Mouse (Mus musculus) G1E-ER4 (cell line): ENCODE measurements around the gene A730061H03Rik. TPM values are rescaled to one million over a fixed set of nuclear protein-coding genes. Genes with fewer than 3 reads are reported as not detected.

ENCODE experiments used
- GATA1 ChIP-seq: IDR thresholded peaks from one replicate; pipeline ENCODE4 v1.8.0; 2012; ENCODE audit warnings: low read length, inconsistent platforms
- polyA plus RNA-seq: library from polyadenylated mRNA; stranded (reverse); fragments of >175 nt; gene quantifications from 2 replicates; pipeline ENCODE4 v1.2.3, GENCODE M21; 2012

A730061H03Rik gene
- polyA plus RNA-seq, 1 experiment: not detected

DNA sequence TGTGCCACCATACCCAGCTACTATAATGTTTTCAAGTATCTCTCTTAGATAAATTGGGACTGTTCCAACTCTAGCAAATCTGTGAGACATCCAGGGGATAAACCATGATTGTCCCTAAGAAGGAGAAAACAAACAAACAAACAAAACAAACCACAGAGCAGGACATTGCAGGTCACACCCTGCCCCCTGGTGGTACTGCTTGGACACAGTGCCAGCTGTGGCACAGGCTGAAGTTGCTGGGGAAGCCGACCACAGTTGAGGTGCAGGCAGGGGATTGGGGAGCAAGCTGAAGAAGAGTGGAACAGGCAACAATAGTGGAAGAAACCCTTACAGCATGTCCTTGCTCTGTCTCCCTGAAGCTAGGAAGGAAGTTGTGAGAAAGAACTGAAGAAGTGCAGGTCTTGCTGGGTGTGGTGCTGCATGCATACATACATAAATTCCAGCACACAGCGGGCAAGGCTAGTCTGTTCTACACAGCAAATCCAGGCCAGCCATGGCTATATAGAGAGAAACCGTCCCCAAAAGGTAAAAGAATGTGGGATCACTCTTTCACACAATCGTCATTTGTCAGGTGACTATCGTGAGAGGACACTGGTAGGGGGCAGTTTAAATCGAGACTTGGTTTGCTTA, 24.0 kb downstream of the A730061H03Rik start:
- TF ChIP-seq GATA1: no peak

DNA sequence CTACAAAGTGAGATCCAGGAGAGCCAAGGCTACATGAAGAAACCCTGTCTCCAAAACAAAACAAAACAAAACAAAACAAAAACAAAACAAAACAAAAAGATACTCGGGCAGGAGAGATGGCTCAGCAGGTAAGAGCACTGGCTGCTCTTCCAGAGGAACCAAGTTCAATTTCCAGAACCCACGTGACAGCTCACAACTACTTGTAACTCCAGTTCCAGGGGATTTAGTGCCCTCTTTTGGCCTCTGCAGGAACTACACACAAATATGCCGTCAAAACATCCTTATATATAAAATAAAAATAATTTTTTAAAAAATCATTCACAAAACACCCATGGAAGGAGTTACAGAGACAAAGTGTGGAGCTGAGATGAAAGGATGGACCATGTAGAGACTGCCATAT, 32.3 kb downstream of the A730061H03Rik start:
- TF ChIP-seq GATA1: no peak

DNA sequence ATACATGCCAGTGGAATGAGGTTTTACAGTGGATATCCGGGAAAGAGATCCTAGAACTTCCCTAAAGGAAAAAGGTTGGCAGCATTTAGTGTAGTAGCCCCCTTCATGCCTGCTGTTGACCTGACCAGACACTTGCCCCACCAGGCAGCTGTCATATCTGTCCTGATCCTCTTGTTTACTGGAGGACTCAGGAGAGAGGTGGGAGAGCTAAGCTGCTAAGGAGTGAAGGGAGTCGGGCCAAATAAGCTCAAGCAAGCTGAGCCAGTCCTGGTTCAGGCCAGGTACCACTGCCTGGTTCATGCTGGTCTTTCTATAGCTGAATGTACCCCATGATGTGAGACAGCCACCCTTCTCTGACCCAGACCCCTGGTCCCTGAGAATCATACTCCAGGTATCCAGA, 33.5 kb downstream of the A730061H03Rik start:
- TF ChIP-seq GATA1: no peak

GRCm38 (mm10) chr14:55524785-55525184, 35.4 kb downstream of the A730061H03Rik start, which contains the start of gene Nrl:
Nrl (minus strand) TSS chr14:55524981.
- TF ChIP-seq GATA1: no peak

- no peak for TF ChIP-seq GATA1
Observed at GRCm38 (mm10) chr14:55524062-55524461, 36.1 kb downstream of the A730061H03Rik start.

- TF ChIP-seq GATA1: no peak
Observed at GRCm38 (mm10) chr14:55520451-55521361, 39.5 kb downstream of the A730061H03Rik start.

- TF ChIP-seq GATA1: no peak
Observed at GRCm38 (mm10) chr14:55519604-55520003, 40.6 kb downstream of the A730061H03Rik start.

GRCm38 (mm10) chr14:55518897-55519296, 41.3 kb downstream of the A730061H03Rik start:
- no peak for TF ChIP-seq GATA1

DNA sequence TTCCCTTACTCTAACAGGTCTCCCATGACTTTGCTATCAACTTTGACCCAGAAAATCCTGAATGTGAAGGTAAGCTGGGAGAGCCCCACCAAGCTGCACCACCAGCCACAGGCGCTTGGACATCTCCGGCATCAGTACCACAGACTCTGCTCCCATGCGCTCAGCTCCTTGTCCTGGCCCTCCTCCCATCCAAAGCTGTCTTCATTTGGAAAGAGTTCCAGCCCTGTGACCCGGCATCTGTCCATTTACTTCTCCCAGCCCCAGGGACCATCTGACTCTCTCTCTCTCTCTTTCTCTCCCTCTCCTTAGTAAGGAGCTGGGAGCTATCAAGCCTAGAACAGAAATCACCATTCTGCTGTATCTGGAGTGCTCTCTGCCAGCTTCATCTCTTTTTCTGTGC, 44.4 kb downstream of the A730061H03Rik start:
- no peak for TF ChIP-seq GATA1

- no peak for TF ChIP-seq GATA1
Observed at GRCm38 (mm10) chr14:55513927-55514326, 46.3 kb downstream of the A730061H03Rik start.

DNA sequence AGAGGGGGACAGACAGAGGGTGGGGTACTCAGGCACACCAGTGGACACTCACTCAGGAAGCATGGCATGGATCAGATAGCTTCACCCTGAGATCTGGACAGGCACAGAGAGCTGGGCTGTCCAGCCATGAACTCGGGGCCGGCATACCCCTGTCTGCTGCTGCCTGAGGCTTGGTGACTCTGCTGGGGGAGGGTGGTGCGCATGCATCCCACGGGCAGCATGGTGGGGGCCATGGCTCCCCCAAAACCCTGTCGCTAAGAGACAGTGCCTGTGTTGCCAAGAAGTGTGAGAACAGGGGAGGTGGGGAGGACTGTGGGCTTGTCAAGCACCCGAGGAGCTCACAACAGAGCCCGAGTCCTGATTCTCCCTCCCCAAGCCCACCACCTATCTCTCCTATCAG, 49.2 kb downstream of the A730061H03Rik start:
- TF ChIP-seq GATA1: no peak

DNA sequence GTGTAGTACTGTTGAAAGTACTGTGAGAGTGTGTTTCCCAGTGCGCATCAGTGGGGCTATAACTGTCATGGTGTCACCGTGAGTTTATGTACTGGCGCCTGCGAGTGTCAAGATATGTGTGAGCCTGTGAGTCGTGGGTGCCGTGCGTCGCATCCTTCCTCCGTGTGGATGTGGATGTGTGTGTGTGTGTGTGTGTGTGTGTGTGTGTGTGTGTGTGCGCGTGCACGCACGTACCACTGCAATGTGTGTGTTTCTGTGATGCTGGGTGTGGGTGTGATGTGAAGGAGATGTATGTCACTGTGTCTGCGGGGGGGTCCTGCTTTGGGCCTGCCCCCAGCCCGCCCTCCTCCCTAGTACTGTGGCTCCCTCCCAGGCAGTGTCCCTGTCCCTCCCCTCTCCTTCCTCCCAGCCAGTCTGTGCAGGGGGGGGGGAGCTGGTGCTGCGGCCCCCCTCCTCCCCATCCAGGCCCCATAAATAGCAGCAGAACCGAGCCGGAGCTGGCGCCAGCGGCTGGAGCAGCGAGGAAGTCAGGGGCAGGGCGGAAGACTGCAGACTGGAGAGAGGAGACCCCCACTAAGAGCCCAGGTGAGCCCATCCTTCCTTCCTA, 50.0 kb downstream of the A730061H03Rik start, which contains the start of gene Cpne6:
Gene Cpne6, plus strand, starts transcription at position 321 of the 607 bp plus-strand sequence.
- TF ChIP-seq GATA1: no peak

Other genes with a start within 250 kb of the A730061H03Rik start
- gene Dhrs4, start 81.6 kb downstream of the A730061H03Rik start, polyA plus RNA-seq: 70.2 and 97.5 TPM in 2 replicates
- gene Carmil3, start 69.8 kb downstream of the A730061H03Rik start, polyA plus RNA-seq: 5.7 and 6.3 TPM in 2 replicates
- 0.09 TPM in 1 of 2 replicates, not detected in the other for gene Cpne6, start 50.0 kb downstream of the A730061H03Rik start, polyA plus RNA-seq
- not detected in 2 replicates for gene Nrl, start 35.4 kb downstream of the A730061H03Rik start, polyA plus RNA-seq
- 36.2 and 48.8 TPM in 2 replicates for gene Pck2, start 20.1 kb downstream of the A730061H03Rik start, polyA plus RNA-seq
- gene Dcaf11, start 400 bp downstream of the A730061H03Rik start, polyA plus RNA-seq: 39.9 and 43.0 TPM in 2 replicates
- not detected in 2 replicates for gene Fitm1, start 15.2 kb upstream of the A730061H03Rik start, polyA plus RNA-seq
- gene Psme1, start 17.7 kb upstream of the A730061H03Rik start, polyA plus RNA-seq: 110 and 154 TPM in 2 replicates
- 21.8 and 22.3 TPM in 2 replicates for gene Emc9, start 24.9 kb upstream of the A730061H03Rik start, polyA plus RNA-seq
- gene Psme2, start 30.7 kb upstream of the A730061H03Rik start, polyA plus RNA-seq: 36.7 and 49.5 TPM in 2 replicates
- 27.7 and 31.5 TPM in 2 replicates for gene Rnf31, start 31.3 kb upstream of the A730061H03Rik start, polyA plus RNA-seq
- gene Irf9, start 43.2 kb upstream of the A730061H03Rik start, polyA plus RNA-seq: 18.0 and 38.7 TPM in 2 replicates
- gene Rec8, start 57.6 kb upstream of the A730061H03Rik start, polyA plus RNA-seq: 51.2 and 93.7 TPM in 2 replicates
- gene Ipo4, start 75.6 kb upstream of the A730061H03Rik start, polyA plus RNA-seq: 50.5 and 123 TPM in 2 replicates
- gene Gm49378, start 77.5 kb upstream of the A730061H03Rik start, polyA plus RNA-seq: 3.7 TPM in 1 of 2 replicates, not detected in the other
- 14.7 and 17.9 TPM in 2 replicates for gene Tm9sf1, start 83.4 kb upstream of the A730061H03Rik start, polyA plus RNA-seq
- 0.24 TPM in 2 replicates for gene Tssk4, start 89.8 kb upstream of the A730061H03Rik start, polyA plus RNA-seq
- 13.0 and 22.6 TPM in 2 replicates for gene Mdp1, start 100.1 kb upstream of the A730061H03Rik start, polyA plus RNA-seq
- 24.5 and 33.3 TPM in 2 replicates for gene Gmpr2, start 111.5 kb upstream of the A730061H03Rik start, polyA plus RNA-seq
- 115 and 142 TPM in 2 replicates for gene Nedd8, start 111.7 kb upstream of the A730061H03Rik start, polyA plus RNA-seq
- 44.5 and 52.2 TPM in 2 replicates for gene Tinf2, start 121.4 kb upstream of the A730061H03Rik start, polyA plus RNA-seq
- gene Tgm1, start 153.5 kb upstream of the A730061H03Rik start, polyA plus RNA-seq: 7.5 and 9.0 TPM in 2 replicates
- 19.2 and 26.8 TPM in 2 replicates for gene Rabggta, start 161.9 kb upstream of the A730061H03Rik start, polyA plus RNA-seq
- gene Dhrs1, start 185.3 kb upstream of the A730061H03Rik start, polyA plus RNA-seq: 2.0 and 3.8 TPM in 2 replicates
- gene Nop9, start 185.3 kb upstream of the A730061H03Rik start, polyA plus RNA-seq: 49.1 and 80.2 TPM in 2 replicates
- not detected in 2 replicates for gene Cideb, start 198.1 kb upstream of the A730061H03Rik start, polyA plus RNA-seq
- gene Ltb4r2, start 201.0 kb upstream of the A730061H03Rik start, polyA plus RNA-seq: not detected in 2 replicates
- 0.21 TPM in 1 of 2 replicates, not detected in the other for gene Ltb4r1, start 205.6 kb upstream of the A730061H03Rik start, polyA plus RNA-seq
- 0.01 and 0.06 TPM in 2 replicates for gene Adcy4, start 223.7 kb upstream of the A730061H03Rik start, polyA plus RNA-seq
- 0.28 and 0.29 TPM in 2 replicates for gene Ripk3, start 228.5 kb upstream of the A730061H03Rik start, polyA plus RNA-seq